Mouse (Mus musculus): ENCODE data around the gene Arhgap27.

DNA sequence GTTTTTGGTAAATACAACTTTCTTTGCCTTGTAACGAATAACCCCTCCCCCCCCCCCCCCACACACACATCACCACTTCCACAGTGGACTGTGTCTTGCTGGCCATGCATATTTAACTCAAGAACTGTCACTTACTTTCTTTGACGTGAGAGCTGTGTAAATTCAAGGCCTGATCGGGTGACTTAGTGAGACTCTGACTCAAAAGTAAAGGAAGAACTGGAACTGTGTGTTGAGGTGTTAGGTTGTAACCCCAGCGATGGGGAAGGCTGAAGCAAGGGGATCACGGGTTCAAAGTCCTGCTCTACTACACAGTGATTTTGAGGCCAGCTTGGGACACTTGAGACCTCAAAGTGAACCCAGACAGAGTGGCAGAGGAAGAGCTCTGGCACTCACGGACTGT, 50.0 kb downstream of the Arhgap27 start:
- TF ChIP-seq CTCF (IDR thresholded peaks at IDR 0.05; ENCODE audit: borderline replicate concordance, insufficient read depth, low read depth, low read length) (no peak), POLR2A (IDR thresholded peaks at IDR 0.05; ENCODE audit: borderline replicate concordance, insufficient read depth, low read length) (no peak)

Measured in cerebellum, adult 2 months (tissue).